Mouse (Mus musculus) hindbrain, embryonic 11.5 days (tissue): ENCODE measurements around the gene Tspan14. TPM values are rescaled to one million over a fixed set of nuclear protein-coding genes. Genes with fewer than 3 reads are reported as not detected.

Source experiments
- ATAC-seq: fragments of 200-750 bp; cut with Nextera tagmentation; 2 replicates; pipeline ENCODE4 v1.8.0; 2017; ENCODE audit warnings: mild to moderate bottlenecking, moderate TSS enrichment, moderate library complexity; ENCODE audit not compliant: low FRiP score
- DNase-seq: peaks from one replicate; pipeline ENCODE4 v3.0.0-alpha.2; 2015; ENCODE audit warnings: low spot score
- H3K27ac ChIP-seq: fragments of 300-500 bp; sonication (generic); 2 replicates; pipeline ENCODE4 v1.5.1; 2014; ENCODE audit warnings: mild to moderate bottlenecking, low read depth, low read length
- H3K27me3 ChIP-seq: fragments of 300-500 bp; sonication (generic); 2 replicates; pipeline ENCODE4 v1.6.1; 2014; ENCODE audit warnings: mild to moderate bottlenecking, low read length, moderate library complexity, mixed read lengths; ENCODE audit not compliant: control insufficient read depth, insufficient read depth
- H3K36me3 ChIP-seq: fragments of 300-500 bp; sonication (generic); 2 replicates; pipeline ENCODE4 v1.6.1; 2014; ENCODE audit warnings: mild to moderate bottlenecking, low read length, moderate library complexity, mixed read lengths; ENCODE audit not compliant: control insufficient read depth, insufficient read depth
- H3K4me1 ChIP-seq: fragments of 300-500 bp; sonication (generic); replicated peaks from 2 replicates; pipeline ENCODE4 v1.6.1; 2014; ENCODE audit warnings: low read length, mixed read lengths; ENCODE audit not compliant: control insufficient read depth, insufficient read depth
- H3K4me2 ChIP-seq: fragments of 300-500 bp; sonication (generic); replicated peaks from 2 replicates; pipeline ENCODE4 v1.6.1; 2014; ENCODE audit warnings: mild to moderate bottlenecking, low read depth, low read length
- H3K4me3 ChIP-seq: fragments of 300-500 bp; sonication (generic); 2 replicates; pipeline ENCODE4 v1.5.1; 2014; ENCODE audit warnings: low read depth, low read length
- H3K9ac ChIP-seq: fragments of 300-500 bp; sonication (generic); 2 replicates; pipeline ENCODE4 v1.6.1; 2014; ENCODE audit warnings: low read depth, low read length
- H3K9me3 ChIP-seq: fragments of 300-500 bp; sonication (generic); 2 replicates; pipeline ENCODE4 v1.6.1; 2016; ENCODE audit warnings: low read length; ENCODE audit not compliant: control insufficient read depth
- WGBS: fragments of 180-500 bp; shearing (Covaris S2); extraction: QIAGEN DNeasy Blood & Tissue Kit; methylation state at CpG from one replicate; pipeline ENCODE4 v1.1.7; 2014; 5-methylcytosine and 5-hydroxymethylcytosine counted together
- polyA plus RNA-seq: library from polyadenylated mRNA; unstranded; fragments of >200 nt; fragmentation: Nextera tagmentation; extraction: Ambion mirVana; gene quantifications from 2 replicates; pipeline ENCODE4 v1.2.1, GENCODE M21; 2014

The Tspan14 gene
- polyA plus RNA-seq, 1 experiment from 2014 or later: 96.5 TPM

DNA sequence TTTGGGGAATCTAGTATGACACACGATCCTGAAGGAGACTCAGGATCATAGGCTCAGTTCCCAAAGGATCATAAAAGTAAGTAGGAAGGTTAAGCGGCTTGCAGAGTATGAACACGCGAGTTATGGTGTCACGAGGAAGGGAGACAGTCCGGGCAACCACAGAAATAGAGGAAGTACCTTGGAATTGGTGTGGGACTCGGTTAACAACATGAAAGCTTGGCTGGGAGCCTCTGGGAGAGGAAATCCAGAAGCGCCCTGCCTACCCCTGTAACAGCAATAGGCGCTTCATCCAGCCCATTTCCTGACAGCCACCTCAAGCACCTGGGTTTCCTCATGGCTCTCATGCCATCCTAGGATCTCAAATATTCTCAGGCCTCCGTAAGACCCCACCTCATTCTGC is 39.7 kb upstream of the Tspan14 start:
- no peaks in the 10 kb centered on the region for H3K36me3 ChIP-seq
- 91% methylated on average over 10 of the region's 10 CpGs for WGBS
- no peaks in the 10 kb centered on the region for H3K9me3 ChIP-seq
- no peak overlapping the region for H3K27ac ChIP-seq
- ATAC-seq: no peak
- H3K4me1 ChIP-seq: peaks cover 6% of the 10 kb centered on the region; the same call in 1 of the 2 replicates
- H3K4me2 ChIP-seq: no peak overlapping the region
- no peak for DNase-seq
- H3K9ac ChIP-seq: no peak overlapping the region
- no peak overlapping the region for H3K4me3 ChIP-seq
- H3K27me3 ChIP-seq: no peaks in the 10 kb centered on the region

DNA sequence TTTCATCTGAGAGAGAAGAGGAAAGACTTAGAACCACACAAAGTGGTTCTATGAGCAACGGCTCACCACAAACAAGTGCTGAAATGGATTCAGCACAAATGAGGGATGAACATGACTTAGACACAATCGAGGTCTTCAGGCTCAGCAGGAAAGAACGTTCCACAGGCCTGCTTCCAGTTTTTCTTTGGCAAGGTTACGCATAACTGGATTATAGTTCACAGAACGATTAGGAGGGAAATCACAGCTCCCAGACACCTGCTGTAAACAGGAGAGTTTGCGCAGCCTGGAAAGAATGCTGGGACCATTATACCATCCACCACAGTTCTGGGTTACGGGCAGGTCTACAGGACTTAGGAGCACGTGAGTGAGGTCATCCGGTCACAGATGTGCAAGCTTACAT is 39.1 kb upstream of the Tspan14 start:
- H3K4me2 ChIP-seq: no peak overlapping the region
- H3K4me1 ChIP-seq: peaks cover 6% of the 10 kb centered on the region; the same call in 1 of the 2 replicates
- no peak overlapping the region for H3K9ac ChIP-seq
- H3K27ac ChIP-seq: no peak overlapping the region
- H3K36me3 ChIP-seq: no peaks in the 10 kb centered on the region
- no peak for DNase-seq
- no peaks in the 10 kb centered on the region for H3K27me3 ChIP-seq
- no peaks in the 10 kb centered on the region for H3K9me3 ChIP-seq
- no peak overlapping the region for H3K4me3 ChIP-seq
- no peak for ATAC-seq
- WGBS: 90% methylated on average over 9 of the region's 9 CpGs

DNA sequence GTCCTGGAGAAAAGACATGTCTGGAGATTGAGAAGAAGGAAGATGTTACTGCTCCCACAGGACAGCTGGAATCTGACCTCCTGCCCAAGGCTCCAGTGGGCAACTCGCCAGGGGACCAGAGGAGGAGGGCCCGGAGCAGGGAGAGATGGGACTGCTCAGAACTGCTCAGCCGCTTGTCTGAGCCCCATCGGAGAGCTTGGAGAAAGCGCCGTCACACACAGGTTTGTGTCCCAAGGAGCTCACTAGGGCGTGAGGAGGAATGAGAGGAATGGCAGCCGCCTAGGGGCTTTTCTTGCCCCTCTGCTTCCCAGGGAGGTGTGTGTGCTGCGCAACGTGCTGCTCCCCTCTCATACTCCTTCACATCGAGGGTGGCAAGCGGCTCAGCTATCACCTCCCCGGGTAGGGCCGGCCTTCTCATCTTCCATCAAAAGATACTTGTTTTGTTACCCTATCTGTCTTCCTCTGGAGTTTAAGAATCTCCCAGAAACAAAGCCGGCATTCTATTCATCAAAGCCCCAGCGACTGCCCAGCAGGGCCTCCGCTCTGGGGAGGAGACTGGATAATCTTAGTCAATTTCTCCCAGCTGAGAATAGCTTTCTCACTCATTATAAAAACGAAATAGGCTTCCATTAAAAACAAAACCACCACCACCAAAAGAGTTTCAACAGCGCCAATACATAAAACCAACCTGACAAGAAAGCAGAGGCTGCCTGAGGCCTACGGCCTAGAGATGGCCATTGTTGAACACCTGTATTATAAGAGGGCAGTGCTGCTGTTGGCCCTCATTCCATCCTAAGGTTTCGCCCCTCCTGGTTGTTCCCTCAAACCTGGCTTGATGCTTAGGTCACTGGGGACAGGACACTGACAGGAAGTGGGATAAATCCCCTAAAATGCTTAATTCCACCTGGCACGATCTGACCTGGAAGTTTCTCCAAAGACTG is 37.9 kb upstream of the Tspan14 start:
- 11% methylated on average over 22 of the region's 22 CpGs for WGBS
- H3K4me2 ChIP-seq: peak overlapping the region; percentile 26
- no peaks in the 10 kb centered on the region for H3K9me3 ChIP-seq
- peak overlapping the region; percentile 27; the same call in 1 of the 2 replicates for H3K9ac ChIP-seq
- peak; percentile 49; the same call in 1 of the 2 replicates for ATAC-seq
- no peaks in the 10 kb centered on the region for H3K27me3 ChIP-seq
- peak overlapping the region; percentile 62; the same call in 1 of the 2 replicates for H3K27ac ChIP-seq
- H3K4me3 ChIP-seq: no peak overlapping the region
- peaks cover 6% of the 10 kb centered on the region; the same call in 1 of the 2 replicates for H3K4me1 ChIP-seq
- no peaks in the 10 kb centered on the region for H3K36me3 ChIP-seq
- peak; percentile 24 for DNase-seq

DNA sequence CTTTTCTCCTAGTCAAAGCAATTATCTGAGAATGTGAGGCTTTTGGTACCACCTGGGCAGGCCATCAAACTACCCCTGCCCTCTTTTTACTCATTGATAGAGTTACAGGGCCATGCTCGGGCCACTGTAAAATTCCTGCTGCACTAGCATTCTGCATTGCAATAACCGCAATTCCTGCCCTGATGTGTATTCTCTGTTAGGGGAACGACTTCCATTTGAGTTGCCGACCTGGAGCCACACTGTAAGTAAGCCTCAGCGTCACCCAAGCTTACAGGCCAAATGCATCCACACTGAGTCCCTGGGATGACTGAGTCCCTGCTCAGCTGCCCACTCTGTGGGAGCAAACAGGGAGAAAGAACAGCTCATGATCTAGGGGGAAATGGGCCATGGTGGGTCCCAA is 35.0 kb upstream of the Tspan14 start:
- H3K4me3 ChIP-seq: no peak overlapping the region
- peaks cover 6% of the 10 kb centered on the region; the same call in 1 of the 2 replicates for H3K4me1 ChIP-seq
- H3K27ac ChIP-seq: no peak overlapping the region
- no peak for ATAC-seq
- H3K9me3 ChIP-seq: no peaks in the 10 kb centered on the region
- H3K9ac ChIP-seq: no peak overlapping the region
- 87% methylated on average over 5 of the region's 5 CpGs for WGBS
- no peak overlapping the region for H3K4me2 ChIP-seq
- H3K36me3 ChIP-seq: no peaks in the 10 kb centered on the region
- no peaks in the 10 kb centered on the region for H3K27me3 ChIP-seq
- no peak for DNase-seq

DNA sequence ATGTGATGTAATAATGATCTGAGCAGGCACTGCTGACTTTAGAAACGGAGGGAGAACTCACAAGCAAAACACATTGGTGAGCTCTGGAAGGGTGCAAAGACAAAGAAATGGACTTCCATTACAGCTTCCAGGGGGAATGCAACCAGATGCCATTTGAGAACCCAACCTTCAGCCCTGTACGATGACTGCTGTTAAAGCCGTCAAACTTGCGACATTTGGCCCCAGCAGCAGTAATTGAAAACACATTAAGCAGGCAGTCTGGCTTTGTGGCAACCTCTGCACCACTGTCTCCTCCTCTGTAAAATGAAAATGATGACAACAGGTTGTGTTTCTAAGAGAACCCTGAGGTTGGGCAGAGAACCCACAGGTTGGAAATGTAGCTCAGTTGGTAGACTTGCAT is 34.2 kb upstream of the Tspan14 start:
- Histone ChIP-seq H3K27ac (no peak overlapping the region), H3K9ac (no peak overlapping the region), H3K4me1 (peaks cover 6% of the 10 kb centered on the region; the same call in 1 of the 2 replicates), H3K27me3 (no peaks in the 10 kb centered on the region), H3K9me3 (no peaks in the 10 kb centered on the region), H3K36me3 (no peaks in the 10 kb centered on the region), H3K4me2 (no peak overlapping the region), H3K4me3 (no peak overlapping the region)
- ATAC-seq (no peak), DNase-seq (no peak)
- whole genome bisulfite sequencing: 72% methylated on average over 4 of the region's 4 CpGs

DNA sequence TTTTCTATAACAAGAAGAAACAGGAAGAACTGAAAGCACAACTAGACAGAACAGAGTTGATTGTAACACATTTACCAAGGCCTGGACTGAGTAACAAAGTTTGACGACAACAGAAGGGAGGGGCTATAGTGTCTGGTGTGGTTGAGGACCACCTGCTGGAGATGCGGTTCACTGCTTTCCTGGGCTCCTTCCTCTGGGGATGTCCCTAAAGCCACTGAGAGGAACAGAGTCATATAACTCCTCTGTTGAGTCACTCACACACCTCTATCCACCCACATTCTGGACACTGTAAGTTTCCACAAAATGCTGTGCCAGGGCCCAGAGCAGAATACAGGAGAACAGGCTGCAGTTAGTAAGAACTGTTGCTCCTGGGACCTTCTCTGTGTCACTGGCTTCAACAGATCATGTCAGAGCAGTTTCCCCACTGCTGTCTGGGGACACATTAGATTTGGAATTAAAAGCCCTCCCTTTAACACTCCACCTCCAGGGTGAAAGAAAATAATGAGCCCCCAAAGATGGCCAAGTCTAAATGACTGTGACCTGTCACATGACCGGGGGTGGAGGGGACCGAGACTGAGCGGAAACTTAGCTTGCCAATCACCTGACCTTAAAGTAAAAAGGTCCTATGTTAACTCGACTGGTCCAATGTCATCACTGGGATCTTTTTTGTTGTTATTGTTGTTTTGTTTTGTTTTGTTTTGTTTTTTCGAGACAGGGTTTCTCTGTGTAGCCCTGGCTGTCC is 33.5 kb upstream of the Tspan14 start:
- Histone ChIP-seq H3K27me3 (no peaks in the 10 kb centered on the region), H3K27ac (no peak overlapping the region), H3K4me1 (peaks cover 6% of the 10 kb centered on the region; the same call in 1 of the 2 replicates), H3K9me3 (no peaks in the 10 kb centered on the region), H3K36me3 (no peaks in the 10 kb centered on the region), H3K9ac (no peak overlapping the region), H3K4me3 (no peak overlapping the region), H3K4me2 (no peak overlapping the region)
- DNase-seq (no peak), ATAC-seq (no peak)
- 79% methylated on average over 7 of the region's 7 CpGs for whole genome bisulfite sequencing

DNA sequence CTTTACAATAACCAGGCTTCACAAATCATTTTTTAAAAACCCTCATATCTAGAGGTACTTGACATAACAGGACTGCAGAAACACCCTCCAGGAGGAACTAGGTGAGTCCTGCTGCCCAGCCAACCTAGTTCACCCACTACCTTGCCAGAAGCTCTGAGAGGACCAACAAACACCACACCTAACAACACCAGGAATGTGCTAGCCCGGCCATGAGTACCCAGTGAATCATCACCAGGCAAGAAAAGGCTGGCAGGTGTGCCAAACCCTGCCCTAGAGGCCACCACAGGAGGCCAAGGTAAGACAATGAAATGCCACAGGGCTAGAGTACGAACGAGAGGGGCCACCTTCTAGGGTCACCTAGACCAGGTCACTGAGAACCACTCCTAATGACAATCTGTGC is 29.6 kb upstream of the Tspan14 start:
- Histone ChIP-seq H3K27me3 (no peaks in the 10 kb centered on the region), H3K9me3 (no peaks in the 10 kb centered on the region), H3K4me2 (no peak overlapping the region), H3K9ac (no peak overlapping the region), H3K36me3 (no peaks in the 10 kb centered on the region), H3K4me1 (no peaks in the 10 kb centered on the region), H3K4me3 (no peak overlapping the region), H3K27ac (no peak overlapping the region)
- ATAC-seq (no peak), DNase-seq (no peak)
- WGBS: 79% methylated on average over 3 of the region's 3 CpGs

DNA sequence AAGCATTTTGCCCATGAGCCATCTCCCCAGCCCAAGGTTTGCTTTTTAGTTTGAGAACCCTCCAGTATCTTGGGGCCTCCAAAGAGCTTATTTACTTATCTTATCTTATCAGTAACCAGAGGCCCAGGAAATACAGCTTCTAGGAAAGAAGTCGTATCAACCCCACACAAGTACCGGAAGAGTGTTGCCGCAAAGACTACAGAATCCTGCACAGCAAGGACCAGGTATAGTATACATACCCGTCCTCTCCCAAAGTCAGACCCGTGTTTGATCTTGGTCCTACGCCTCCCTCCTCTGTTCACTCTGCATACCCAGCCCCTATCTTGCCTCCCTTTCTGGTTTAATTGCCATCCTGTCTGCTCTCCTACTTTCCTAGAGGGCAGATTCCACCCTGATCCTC is 25.9 kb upstream of the Tspan14 start:
- Histone ChIP-seq H3K9ac (no peak overlapping the region), H3K4me1 (no peaks in the 10 kb centered on the region), H3K27me3 (no peaks in the 10 kb centered on the region), H3K4me2 (no peak overlapping the region), H3K36me3 (no peaks in the 10 kb centered on the region), H3K9me3 (no peaks in the 10 kb centered on the region), H3K27ac (no peak overlapping the region), H3K4me3 (no peak overlapping the region)
- DNase-seq (no peak), ATAC-seq (no peak)
- 88% methylated on average over 6 of the region's 6 CpGs for WGBS
